Mouse (Mus musculus) MEL (cell line): ENCODE results near the gene Krt222. TPM values are rescaled to one million over a fixed set of nuclear protein-coding genes. Genes with fewer than 3 reads are reported as not detected.

Source experiments
- DNase-seq: peaks from one replicate; pipeline ENCODE4 v3.0.0; 2011; ENCODE audit warnings: low read depth, low spot score
- H3K27ac ChIP-seq: 2 replicates; pipeline ENCODE4 v1.5.1; 2012; ENCODE audit warnings: low read depth, mild to moderate bottlenecking, control low read depth, low read length, moderate library complexity; ENCODE audit not compliant: control insufficient read depth
- H3K27me3 ChIP-seq, 2 experiments: fragments of 150-350 bp in 1 of 2; sonication (generic) in 1 of 2; 2 replicates each; pipeline ENCODE4 v1.6.1; 2012; ENCODE audit warnings: low read length in 2 of 2, mild to moderate bottlenecking in 2 of 2, improper control_type of control experiment in 1 of 2, moderate library complexity in 1 of 2; ENCODE audit not compliant: insufficient read depth in 2 of 2, control insufficient read depth in 1 of 2
- H3K36me3 ChIP-seq, 2 experiments: 2 replicates each; pipeline ENCODE4 v1.6.1; 2012 to 2014; ENCODE audit warnings: low read length in 2 of 2, improper control_type of control experiment in 1 of 2, inconsistent platforms in 1 of 2, mild to moderate bottlenecking in 1 of 2; ENCODE audit not compliant: insufficient read depth in 2 of 2, control insufficient read depth in 1 of 2
- H3K4me1 ChIP-seq, 2 experiments: fragments of 150-350 bp in 1 of 2; sonication (generic) in 1 of 2; 2 replicates each; pipeline ENCODE4 v1.6.1; 2012; ENCODE audit warnings: low read length in 2 of 2, improper control_type of control experiment in 1 of 2, mild to moderate bottlenecking in 1 of 2; ENCODE audit not compliant: insufficient read depth in 2 of 2, control insufficient read depth in 1 of 2
- H3K4me3 ChIP-seq, 2 experiments: fragments of 150-350 bp in 1 of 2; sonication (generic) in 1 of 2; 2 replicates each; pipeline ENCODE4 v1.5.1; 2012; ENCODE audit warnings: low read depth in 2 of 2, low read length in 2 of 2, mild to moderate bottlenecking in 2 of 2, moderate library complexity in 2 of 2, control low read depth in 1 of 2, improper control_type of control experiment in 1 of 2; ENCODE audit not compliant: control insufficient read depth in 1 of 2, insufficient read depth in 1 of 2
- H3K79me2 ChIP-seq: 2 replicates; pipeline ENCODE4 v1.6.1; 2012; ENCODE audit warnings: mild to moderate bottlenecking, low read length, moderate library complexity; ENCODE audit not compliant: control insufficient read depth, poor library complexity, insufficient read depth
- H3K9ac ChIP-seq: 2 replicates; pipeline ENCODE4 v1.6.1; 2012; ENCODE audit warnings: low read depth, mild to moderate bottlenecking, control low read depth, low read length, moderate library complexity; ENCODE audit not compliant: control insufficient read depth, poor library complexity, severe bottlenecking
- H3K9me3 ChIP-seq: fragments of 150-350 bp; sonication (generic); replicated peaks from 2 replicates; pipeline ENCODE4 v1.6.1; 2012; ENCODE audit warnings: mild to moderate bottlenecking, low read length, improper control_type of control experiment, moderate library complexity; ENCODE audit not compliant: insufficient read depth
- ETS1 ChIP-seq: IDR thresholded peaks from 2 replicates; pipeline ENCODE4 v1.6.1; 2012; ENCODE audit warnings: low read depth, mild to moderate bottlenecking, inconsistent platforms, low read length, improper control_type of control experiment, moderate library complexity
- GATA1 ChIP-seq: IDR thresholded peaks from 2 replicates; pipeline ENCODE4 v1.6.1; 2011; ENCODE audit warnings: low read depth, low read length, improper control_type of control experiment
- KAT2A ChIP-seq: conservative IDR thresholded peaks from 2 replicates; pipeline ENCODE4 v1.6.1; 2012; ENCODE audit warnings: low read depth, low read length, improper control_type of control experiment, inconsistent platforms
- MEF2A ChIP-seq: IDR thresholded peaks from 2 replicates; pipeline ENCODE4 v1.6.1; 2014; ENCODE audit warnings: low read depth, mild to moderate bottlenecking, inconsistent platforms, low read length, improper control_type of control experiment; ENCODE audit not compliant: poor library complexity, insufficient replicate concordance, severe bottlenecking; ENCODE audit errors: extremely low read depth
- MYC ChIP-seq: IDR thresholded peaks from 2 replicates; pipeline ENCODE4 v1.6.1; 2011; ENCODE audit warnings: low read depth, mild to moderate bottlenecking, low read length, improper control_type of control experiment, moderate library complexity
- POLR2AphosphoS2 ChIP-seq: IDR thresholded peaks from 2 replicates; pipeline ENCODE4 v1.6.1; 2011; ENCODE audit warnings: low read length, improper control_type of control experiment
- RCOR1 ChIP-seq: IDR thresholded peaks from 2 replicates; pipeline ENCODE4 v1.6.1; 2012; ENCODE audit warnings: low read depth, mild to moderate bottlenecking, inconsistent platforms, low read length, improper control_type of control experiment
- SMC3 ChIP-seq: IDR thresholded peaks from 2 replicates; pipeline ENCODE4 v1.6.1; 2011; ENCODE audit warnings: low read depth, low read length, improper control_type of control experiment
- TAL1 ChIP-seq: IDR thresholded peaks from 2 replicates; pipeline ENCODE4 v1.6.1; 2012; ENCODE audit warnings: mild to moderate bottlenecking, inconsistent platforms, low read length, moderate library complexity, mixed read lengths
- TCF12 ChIP-seq: IDR thresholded peaks from 2 replicates; pipeline ENCODE4 v1.6.1; 2014; ENCODE audit warnings: low read depth, mild to moderate bottlenecking, inconsistent platforms, low read length, improper control_type of control experiment, moderate library complexity
- UBTF ChIP-seq: IDR thresholded peaks from 2 replicates; pipeline ENCODE4 v1.6.1; 2012; ENCODE audit warnings: low read depth, mild to moderate bottlenecking, inconsistent platforms, low read length, improper control_type of control experiment, moderate library complexity, borderline replicate concordance; ENCODE audit not compliant: insufficient read depth
- USF2 ChIP-seq, 2 experiments: IDR thresholded peaks; 2 replicates each; pipeline ENCODE4 v1.6.1; 2011 to 2012; ENCODE audit warnings: improper control_type of control experiment in 2 of 2, low read length in 2 of 2, borderline replicate concordance in 1 of 2, inconsistent platforms in 1 of 2, low read depth in 1 of 2, mild to moderate bottlenecking in 1 of 2; ENCODE audit not compliant: insufficient read depth in 1 of 2
- ZC3H11A ChIP-seq: IDR thresholded peaks from 2 replicates; pipeline ENCODE4 v1.6.1; 2012; ENCODE audit warnings: low read depth, mild to moderate bottlenecking, inconsistent platforms, low read length, improper control_type of control experiment
- ZMIZ1 ChIP-seq: IDR thresholded peaks from 2 replicates; pipeline ENCODE4 v1.6.1; 2012; ENCODE audit warnings: low read depth, mild to moderate bottlenecking, inconsistent platforms, low read length, improper control_type of control experiment, moderate library complexity
- ZNF384 ChIP-seq: IDR thresholded peaks from 2 replicates; pipeline ENCODE4 v1.6.1; 2012; ENCODE audit warnings: low read depth, mild to moderate bottlenecking, inconsistent platforms, low read length, improper control_type of control experiment
- polyA plus RNA-seq, 2 experiments: library from polyadenylated mRNA; stranded (reverse) in 1 of 2; unstranded in 1 of 2; fragments of >175 nt in 1 of 2; fragments of >200 nt in 1 of 2; gene quantifications; 2 replicates each; pipeline versions ENCODE4 v1.2.1 to v1.2.4; 2012; ENCODE audit warnings: low replicate concordance in 2 of 2, low read depth in 1 of 2; ENCODE audit not compliant: insufficient read length in 2 of 2, insufficient read depth in 1 of 2, missing spikeins in 1 of 2
- total RNA-seq: library from RNA; depleted of rRNA; stranded (reverse); fragments of 300-350 nt; gene quantifications from 2 replicates; pipeline ENCODE4 v1.2.3, GENCODE M21; 2012

The Krt222 gene
- total and polyA plus RNA-seq, 3 experiments, result 0.07 TPM; not detected in 2

DNA sequence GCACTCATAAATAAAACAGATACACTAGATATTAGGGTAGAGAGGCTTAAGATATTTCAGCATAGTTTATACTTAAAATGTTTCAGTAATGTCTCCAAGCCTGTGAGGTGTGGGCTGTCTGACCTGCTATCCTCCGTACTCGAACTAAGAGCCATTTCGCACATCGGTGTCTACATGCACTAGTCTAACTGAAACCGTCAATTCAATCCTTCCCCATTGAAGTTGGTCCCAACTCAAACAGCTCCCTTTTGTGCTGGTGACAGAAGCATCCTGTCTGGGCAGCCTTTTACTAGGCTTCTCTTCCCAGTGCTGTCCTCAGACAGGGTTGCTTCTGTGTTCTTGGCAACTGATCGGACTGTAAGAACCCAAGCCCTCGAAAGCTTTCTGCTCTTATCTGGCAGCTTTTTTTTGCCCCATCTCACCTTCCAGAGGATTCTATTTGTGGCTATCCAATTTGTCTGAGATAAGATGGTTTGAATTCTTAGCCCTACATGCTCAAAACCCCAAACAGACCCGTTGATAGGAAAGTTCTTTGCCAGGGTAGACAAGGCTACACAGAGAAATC lies 35.7 kb downstream of the Krt222 start:
- H3K36me3 ChIP-seq, result peaks cover 9 to 14% of the 10 kb centered on the region in 2 experiments
- peak; percentile 40 for DNase-seq

DNA sequence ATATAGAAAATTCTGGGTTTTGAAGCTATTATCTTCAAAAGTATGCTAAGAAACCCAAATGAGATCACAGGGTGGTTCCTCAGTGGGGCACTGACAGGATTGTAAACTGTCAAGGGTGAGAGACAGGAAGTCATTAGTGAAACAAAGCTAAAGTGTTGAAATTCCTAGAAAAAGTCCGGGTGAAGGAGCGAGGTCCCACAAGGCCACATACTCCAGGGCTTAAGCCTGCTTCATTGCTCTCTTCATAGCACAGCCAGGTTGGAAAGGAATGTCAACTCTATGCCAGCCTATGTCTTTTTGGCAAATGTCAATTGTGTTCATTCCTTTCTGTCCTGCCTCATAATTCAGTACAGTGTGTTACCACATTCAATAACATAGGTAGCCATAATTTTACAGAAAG lies 36.4 kb downstream of the Krt222 start:
- Histone ChIP-seq H3K36me3 (peaks cover 9 to 11% of the 10 kb centered on the region in 2 experiments), H3K27me3 (no peaks in the 10 kb centered on the region), H3K9me3 (no peaks in the 10 kb centered on the region), H3K9ac (no peak overlapping the region), H3K79me2 (no peaks in the 10 kb centered on the region), H3K27ac (no peak overlapping the region), H3K4me3 (no peak overlapping the region), H3K4me1 (peaks cover 12 to 15% of the 10 kb centered on the region in 2 experiments)
- no peak for DNase-seq
- 0 out of 2 replicates have a peak, but pooled peaks have one; percentile 2 for TF ChIP-seq KAT2A
- TF ChIP-seq MYC, result no peak

More for the DNA sequence above, 35.7 kb downstream of the Krt222 start:
- H3K4me3 ChIP-seq, result no peak overlapping the region
- TF ChIP-seq MYC (no peak), TAL1 (no peak), MEF2A (peak; percentile 73; the same call in 1 of the 2 replicates), USF2 (IDR thresholded peaks at IDR 0.05; ENCODE audit: borderline replicate concordance in 1 of 2, insufficient read depth in 1 of 2, low read depth in 1 of 2, low read length in 2 of 2) (no peak), SMC3 (no peak), POLR2AphosphoS2 (peak; percentile 55), ZC3H11A (no peak), RCOR1 (0 out of 2 replicates have a peak, but pooled peaks have one; percentile 34), GATA1 (peak; percentile 28; the same call in 1 of the 2 replicates), ETS1 (peak; percentile 41; the same call in 1 of the 2 replicates), ZMIZ1 (no peak), TCF12 (no peak), ZNF384 (peak; percentile 76), UBTF (no peak)
- no peaks in the 10 kb centered on the region for H3K27me3 ChIP-seq
- H3K4me1 ChIP-seq, result peaks cover 12 to 15% of the 10 kb centered on the region in 2 experiments
- H3K9me3 ChIP-seq, result no peaks in the 10 kb centered on the region
- H3K9ac ChIP-seq, result no peak overlapping the region
- no peaks in the 10 kb centered on the region for H3K79me2 ChIP-seq
- no peak overlapping the region for H3K27ac ChIP-seq
